In the genomic region with DNA sequence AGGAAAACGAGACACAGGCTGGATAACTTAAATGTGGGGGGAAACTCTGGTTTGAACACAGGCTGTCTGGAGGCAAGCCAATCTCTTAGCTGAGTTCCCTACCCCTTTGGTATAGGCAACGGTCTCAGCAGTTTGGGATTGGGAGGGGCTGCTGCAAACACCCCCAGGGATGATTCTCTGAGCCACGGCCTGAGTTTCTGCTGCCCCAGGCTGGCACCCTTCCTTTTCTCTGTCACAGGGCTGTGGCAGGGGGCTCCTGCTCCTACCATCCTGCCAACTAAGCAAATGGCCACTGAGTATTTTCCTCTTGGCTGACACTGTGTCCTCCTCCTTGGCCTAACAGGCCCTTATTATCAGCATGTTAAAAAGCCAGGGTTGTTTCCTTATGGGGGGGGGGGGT, we compare ENCODE assay signal across 17 mouse cellular contexts. TPM values are rescaled to one million over a fixed set of nuclear protein-coding genes. Genes with fewer than 3 reads are reported as not detected.
DNase-seq lines count a peak whose midpoint lies in the region; ATAC-seq and TF ChIP-seq lines count a peak whose summit lies in the region.
"Had no signal": no experiment of that assay in that cellular context is flagged by ENCODE, and none has a peak within 500 bp of the region (broad histone marks: within the 10 kb centered on the region; RNA-seq: fewer than 3 reads in every experiment).

No protein-coding gene starts in this region.

- WGBS in heart, embryonic 13.5 days = 60% methylated on average over 3 of the region's 3 CpGs
- 81% methylated on average over 3 of the region's 3 CpGs for WGBS in embryonic facial prominence, embryonic 10.5 days

- no peak overlapping the region for H3K4me3 ChIP-seq in heart, embryonic 13.5 days
- no peak overlapping the region for H3K4me3 ChIP-seq in layer of hippocampus, adult 2 months
- no peak overlapping the region for H3K4me3 ChIP-seq in embryonic facial prominence, embryonic 10.5 days
- H3K4me3 ChIP-seq: embryonic facial prominence, embryonic 12.5 days; heart, adult 2 months; limb, embryonic 12.5 days; megakaryocyte, embryonic 14.5 days had no signal

- no peak for TF ChIP-seq CTCF in layer of hippocampus, adult 2 months (conservative IDR thresholded peaks at IDR 0.05)
- no peak for TF ChIP-seq CTCF in brain, embryonic 14.5 days (IDR thresholded peaks at IDR 0.05; ENCODE audit: borderline replicate concordance, extremely low read depth, insufficient read depth, insufficient read length)

- H3K9ac ChIP-seq in heart, embryonic 13.5 days = no peak overlapping the region
- H3K9ac ChIP-seq: embryonic facial prominence, embryonic 12.5 days; limb, embryonic 12.5 days had no signal

- H3K4me1 ChIP-seq in heart, embryonic 13.5 days = peaks cover 82% of the 10 kb centered on the region
- peaks cover 58% of the 10 kb centered on the region for H3K4me1 ChIP-seq in embryonic facial prominence, embryonic 10.5 days

- peaks cover 24% of the 10 kb centered on the region for H3K27me3 ChIP-seq in heart, embryonic 13.5 days (replicated peaks)
- H3K27me3 ChIP-seq in embryonic facial prominence, embryonic 10.5 days (replicated peaks; ENCODE audit: low read depth, poor library complexity, severe bottlenecking) = no peaks in the 10 kb centered on the region
- H3K27me3 ChIP-seq: embryonic facial prominence, embryonic 12.5 days; limb, embryonic 12.5 days; megakaryocyte, embryonic 14.5 days had no signal

- TF ChIP-seq POLR2A in brain, embryonic 14.5 days (IDR thresholded peaks at IDR 0.05; ENCODE audit: borderline replicate concordance, extremely low read depth, insufficient read depth, insufficient read length, poor library complexity, severe bottlenecking) = no peak

- H3K36me3 ChIP-seq in heart, embryonic 13.5 days = no peaks in the 10 kb centered on the region
- no peaks in the 10 kb centered on the region for H3K36me3 ChIP-seq in embryonic facial prominence, embryonic 10.5 days (replicated peaks)
- H3K36me3 ChIP-seq: embryonic facial prominence, embryonic 12.5 days; limb, embryonic 12.5 days had no signal

- H3K9me3 ChIP-seq in heart, embryonic 13.5 days = no peaks in the 10 kb centered on the region
- no peaks in the 10 kb centered on the region for H3K9me3 ChIP-seq in embryonic facial prominence, embryonic 10.5 days
- H3K9me3 ChIP-seq: embryonic facial prominence, embryonic 12.5 days; limb, embryonic 12.5 days; megakaryocyte, embryonic 14.5 days had no signal

- peak overlapping the region; percentile 44 for H3K27ac ChIP-seq in heart, embryonic 13.5 days (replicated peaks)
- peak overlapping the region; percentile 99 for H3K27ac ChIP-seq in layer of hippocampus, adult 2 months
- peak overlapping the region; percentile 35 for H3K27ac ChIP-seq in embryonic facial prominence, embryonic 10.5 days (replicated peaks)
- H3K27ac ChIP-seq: embryonic facial prominence, embryonic 12.5 days; limb, embryonic 12.5 days had no signal

- ATAC-seq in heart, embryonic 13.5 days (ENCODE audit: extremely low read depth, insufficient number of reproducible peaks, low FRiP score, low TSS enrichment) = no peak
- ATAC-seq: CD4-positive, CD25-positive, alpha-beta regulatory T cell, adult 4 months had no signal

- H3K4me2 ChIP-seq in heart, embryonic 13.5 days = no peak overlapping the region
- H3K4me2 ChIP-seq: embryonic facial prominence, embryonic 12.5 days; limb, embryonic 12.5 days had no signal

- no peak for DNase-seq in heart, adult 11 months
- DNase-seq in layer of hippocampus, adult 2 months (ENCODE audit: low spot score in 2 of 2) = no peak
- no peak for DNase-seq in layer of hippocampus, adult 9-11 months
- peak; percentile 39 for DNase-seq in brain, embryonic 14.5 days (ENCODE audit: low read depth)
- DNase-seq in embryonic facial prominence, embryonic 10.5 days (ENCODE audit: low spot score) = no peak
- DNase-seq in MN1 (ENCODE audit: low spot score) = no peak
- DNase-seq: adrenal gland, adult 8-10 months; heart, adult 2 months; heart, postnatal 36 days; kidney, adult 18-20 months; lung, adult 2 months; thymus, adult 2 months had no signal

RNA-seq across cellular contexts. Expression of a gene that starts 37.3 kb away (rescaled TPM):
- polyA plus RNA-seq in heart, embryonic 13.5 days (2015; fragmentation: Nextera tagmentation; extraction: Ambion mirVana) = 5.0 and 5.1 TPM in 2 replicates
- 10 to 100 TPM; 26.3 to 28.3 TPM for total RNA-seq in layer of hippocampus, adult 2 months (2021)
- 3.0 and 6.3 TPM in 2 replicates for polyA plus RNA-seq in brain, embryonic 14.5 days (2012; rRNA removed)
- polyA plus RNA-seq in embryonic facial prominence, embryonic 10.5 days (2016; fragmentation: Nextera tagmentation; extraction: Ambion mirVana) = 4.9 and 6.2 TPM in 2 replicates

Comparison
In these comparisons a context has a peak if more than half of its experiments do, and no peak if none do; other contexts are left out.
1. H3K27ac ChIP-seq: peak in every context shown above with its lines; median percentile 99 in layer of hippocampus, adult 2 months; 44 in heart, embryonic 13.5 days; 35 in embryonic facial prominence, embryonic 10.5 days.